Mouse (Mus musculus): ENCODE measurements around the gene Cnn2.

DNA sequence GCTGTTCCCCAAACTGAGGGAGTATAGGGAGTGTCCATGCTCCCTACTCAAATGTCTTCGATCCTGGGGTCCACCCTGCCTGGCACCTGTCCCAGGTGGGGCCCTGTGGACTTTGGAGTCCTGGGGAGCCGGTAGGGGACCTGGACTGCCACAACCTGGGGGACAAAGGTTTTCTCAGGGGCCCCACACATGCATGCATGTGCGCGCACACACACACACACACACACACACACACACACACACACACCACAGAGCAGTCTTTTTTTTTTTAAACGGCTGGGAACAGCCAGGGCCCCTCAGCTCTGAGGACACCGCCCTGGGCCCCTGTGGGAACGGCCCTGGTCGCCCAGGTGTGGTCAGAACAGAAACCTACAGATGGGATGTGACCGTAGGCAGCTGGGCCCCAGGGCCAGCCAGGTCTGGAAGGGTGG lies 44.9 kb upstream of the Cnn2 start:
- TF ChIP-seq CTCF (conservative IDR thresholded peaks at IDR 0.05; ENCODE audit: low read length) (no peak), POU5F1 (IDR thresholded peaks at IDR 0.05; ENCODE audit: borderline replicate concordance, low read length) (no peak)

Measured in E14TG2a.4 (cell line).